Mouse (Mus musculus) neural tube, embryonic 13.5 days (tissue): ENCODE results near the gene Scaper. TPM values are rescaled to one million over a fixed set of nuclear protein-coding genes. Genes with fewer than 3 reads are reported as not detected.
A peak's percentile ranks its signal among the peaks of the same experiment; 100 is the strongest.

Experiments used
- ATAC-seq: fragments of 200-750 bp; cut with Nextera tagmentation; 2 replicates; pipeline ENCODE4 v1.8.0; 2017; ENCODE audit warnings: low read depth, mild to moderate bottlenecking, moderate TSS enrichment, moderate library complexity
- H3K27ac ChIP-seq: fragments of 300-500 bp; sonication (generic); replicated peaks from 2 replicates; pipeline ENCODE4 v1.5.1; 2015; ENCODE audit warnings: moderate library complexity, mild to moderate bottlenecking, inconsistent platforms
- H3K27me3 ChIP-seq: fragments of 300-500 bp; sonication (generic); 2 replicates; pipeline ENCODE4 v1.6.1; 2015; ENCODE audit warnings: mild to moderate bottlenecking, inconsistent platforms
- H3K36me3 ChIP-seq: fragments of 300-500 bp; sonication (generic); 2 replicates; pipeline ENCODE4 v1.6.1; 2015; ENCODE audit warnings: mild to moderate bottlenecking, inconsistent platforms
- H3K4me1 ChIP-seq: fragments of 300-500 bp; sonication (generic); replicated peaks from 2 replicates; pipeline ENCODE4 v1.6.1; 2015; ENCODE audit warnings: inconsistent platforms
- H3K4me2 ChIP-seq: fragments of 300-500 bp; sonication (generic); 2 replicates; pipeline ENCODE4 v1.6.1; 2015; ENCODE audit warnings: inconsistent platforms, mild to moderate bottlenecking, moderate library complexity
- H3K4me3 ChIP-seq: fragments of 300-500 bp; sonication (generic); 2 replicates; pipeline ENCODE4 v1.5.1; 2015; ENCODE audit warnings: mild to moderate bottlenecking, inconsistent platforms
- H3K9ac ChIP-seq: fragments of 300-500 bp; sonication (generic); 2 replicates; pipeline ENCODE4 v1.6.1; 2015; ENCODE audit warnings: moderate library complexity, mild to moderate bottlenecking, inconsistent platforms
- H3K9me3 ChIP-seq: fragments of 300-500 bp; sonication (generic); 2 replicates; pipeline ENCODE4 v1.6.1; 2016; ENCODE audit warnings: inconsistent platforms
- WGBS: fragments of 180-500 bp; shearing (Covaris S2); methylation state at CpG from one replicate; pipeline ENCODE4 v1.1.7; 2015; 5-methylcytosine and 5-hydroxymethylcytosine counted together
- polyA plus RNA-seq: library from polyadenylated mRNA; unstranded; fragments of >200 nt; fragmentation: Nextera tagmentation; extraction: Ambion mirVana; gene quantifications from 2 replicates; pipeline ENCODE4 v1.2.1, GENCODE M21; 2015

Scaper gene
- polyA plus RNA-seq, 1 experiment from 2014 or later: 33.0 TPM

GRCm38 (mm10) chr9:55586141-55586540 lies 351.8 kb downstream of the Scaper start:
- Histone ChIP-seq H3K4me2 (no peak overlapping the region), H3K27me3 (no peaks in the 10 kb centered on the region), H3K9ac (no peak overlapping the region), H3K27ac (no peak overlapping the region), H3K9me3 (no peaks in the 10 kb centered on the region), H3K36me3 (0 out of 2 replicates have a peak, but pooled peaks cover 4% of the 10 kb centered on the region), H3K4me1 (no peaks in the 10 kb centered on the region), H3K4me3 (no peak overlapping the region)
- no peak for ATAC-seq
- WGBS: 92% methylated on average over 6 of the region's 6 CpGs

GRCm38 (mm10) chr9:55581414-55581813 lies 356.5 kb downstream of the Scaper start:
- 30% methylated on average over 3 of the region's 3 CpGs for WGBS
- no peaks in the 10 kb centered on the region for H3K27me3 ChIP-seq
- H3K4me1 ChIP-seq: no peaks in the 10 kb centered on the region
- H3K27ac ChIP-seq: no peak overlapping the region
- H3K9me3 ChIP-seq: no peaks in the 10 kb centered on the region
- no peak for ATAC-seq
- H3K9ac ChIP-seq: no peak overlapping the region
- H3K4me2 ChIP-seq: no peak overlapping the region
- 0 out of 2 replicates have a peak, but pooled peaks cover 4% of the 10 kb centered on the region for H3K36me3 ChIP-seq
- no peak overlapping the region for H3K4me3 ChIP-seq

GRCm38 (mm10) chr9:55576571-55576970 lies 361.3 kb downstream of the Scaper start:
- H3K27ac ChIP-seq: no peak overlapping the region
- H3K36me3 ChIP-seq: no peaks in the 10 kb centered on the region
- H3K4me3 ChIP-seq: no peak overlapping the region
- no peak overlapping the region for H3K4me2 ChIP-seq
- WGBS: 75% methylated on average over 1 of the region's 1 CpGs
- no peaks in the 10 kb centered on the region for H3K4me1 ChIP-seq
- H3K27me3 ChIP-seq: no peaks in the 10 kb centered on the region
- ATAC-seq: no peak
- no peaks in the 10 kb centered on the region for H3K9me3 ChIP-seq
- no peak overlapping the region for H3K9ac ChIP-seq

- H3K9ac ChIP-seq: no peak overlapping the region
- H3K27ac ChIP-seq: no peak overlapping the region
- no peaks in the 10 kb centered on the region for H3K9me3 ChIP-seq
- no peak overlapping the region for H3K4me3 ChIP-seq
- WGBS: 100% methylated on average over 1 of the region's 1 CpGs
- H3K36me3 ChIP-seq: no peaks in the 10 kb centered on the region
- no peak for ATAC-seq
- no peak overlapping the region for H3K4me2 ChIP-seq
- no peaks in the 10 kb centered on the region for H3K4me1 ChIP-seq
- H3K27me3 ChIP-seq: no peaks in the 10 kb centered on the region
Observed at GRCm38 (mm10) chr9:55571071-55571470, 366.8 kb downstream of the Scaper start.

GRCm38 (mm10) chr9:55568466-55569159 lies 369.3 kb downstream of the Scaper start:
- H3K27ac ChIP-seq: no peak overlapping the region
- no peaks in the 10 kb centered on the region for H3K36me3 ChIP-seq
- no peak overlapping the region for H3K4me3 ChIP-seq
- H3K27me3 ChIP-seq: no peaks in the 10 kb centered on the region
- no peak for ATAC-seq
- WGBS: 76% methylated on average over 5 of the region's 5 CpGs
- no peaks in the 10 kb centered on the region for H3K4me1 ChIP-seq
- no peaks in the 10 kb centered on the region for H3K9me3 ChIP-seq
- H3K9ac ChIP-seq: no peak overlapping the region
- no peak overlapping the region for H3K4me2 ChIP-seq

- no peak overlapping the region for H3K27ac ChIP-seq
- H3K4me2 ChIP-seq: no peak overlapping the region
- no peaks in the 10 kb centered on the region for H3K27me3 ChIP-seq
- no peak overlapping the region for H3K9ac ChIP-seq
- no peaks in the 10 kb centered on the region for H3K9me3 ChIP-seq
- no peaks in the 10 kb centered on the region for H3K4me1 ChIP-seq
- no peak for ATAC-seq
- H3K36me3 ChIP-seq: no peaks in the 10 kb centered on the region
- no peak overlapping the region for H3K4me3 ChIP-seq
- 93% methylated on average over 1 of the region's 1 CpGs for WGBS
Observed at GRCm38 (mm10) chr9:55560960-55561359, 377.0 kb downstream of the Scaper start.

GRCm38 (mm10) chr9:55554986-55555385 lies 382.9 kb downstream of the Scaper start:
- Histone ChIP-seq H3K9ac (no peak overlapping the region), H3K4me3 (no peak overlapping the region), H3K9me3 (no peaks in the 10 kb centered on the region), H3K4me1 (no peaks in the 10 kb centered on the region), H3K4me2 (no peak overlapping the region), H3K36me3 (no peaks in the 10 kb centered on the region), H3K27ac (no peak overlapping the region), H3K27me3 (peaks cover 26% of the 10 kb centered on the region)
- 77% methylated on average over 1 of the region's 1 CpGs for WGBS
- no peak for ATAC-seq

- no peak overlapping the region for H3K9ac ChIP-seq
- peaks cover 21% of the 10 kb centered on the region for H3K4me1 ChIP-seq
- H3K4me2 ChIP-seq: peak overlapping the region; percentile 22
- peak; percentile 44; the same call in 1 of the 2 replicates for ATAC-seq
- no peak overlapping the region for H3K4me3 ChIP-seq
- no peak overlapping the region for H3K27ac ChIP-seq
- H3K9me3 ChIP-seq: no peaks in the 10 kb centered on the region
- 2% methylated on average over 16 of the region's 16 CpGs for WGBS
- peaks cover 82% of the 10 kb centered on the region for H3K27me3 ChIP-seq
- no peaks in the 10 kb centered on the region for H3K36me3 ChIP-seq
Observed at GRCm38 (mm10) chr9:55549302-55549890, 388.5 kb downstream of the Scaper start.

GRCm38 (mm10) chr9:55548871-55549270 lies 389.0 kb downstream of the Scaper start:
- WGBS: 3% methylated on average over 3 of the region's 3 CpGs
- H3K27me3 ChIP-seq: peaks cover 87% of the 10 kb centered on the region

GRCm38 (mm10) chr9:55546176-55547010 lies 391.5 kb downstream of the Scaper start:
- Histone ChIP-seq H3K9ac (peak overlapping the region; percentile 31; the same call in 1 of the 2 replicates), H3K4me1 (peaks cover 42% of the 10 kb centered on the region), H3K4me2 (peak overlapping the region; percentile 48), H3K9me3 (no peaks in the 10 kb centered on the region), H3K4me3 (peak overlapping the region; percentile 38), H3K27me3 (peaks cover 100% of the 10 kb centered on the region), H3K27ac (no peak overlapping the region), H3K36me3 (no peaks in the 10 kb centered on the region)
- under 1% methylated on average over 63 of the region's 63 CpGs for WGBS
- ATAC-seq: 0 out of 2 replicates have a peak, but pooled peaks have one; percentile 30

More at GRCm38 (mm10) chr9:55548871-55549270, 389.0 kb downstream of the Scaper start:
- Histone ChIP-seq H3K9ac (no peak overlapping the region), H3K4me3 (no peak overlapping the region), H3K36me3 (no peaks in the 10 kb centered on the region), H3K4me1 (peaks cover 26% of the 10 kb centered on the region), H3K4me2 (peak overlapping the region; percentile 22), H3K27ac (no peak overlapping the region), H3K9me3 (no peaks in the 10 kb centered on the region)
- no peak for ATAC-seq

- ATAC-seq: no peak
Observed at GRCm38 (mm10) chr9:55545556-55546175, 392.3 kb downstream of the Scaper start.

More at GRCm38 (mm10) chr9:55545556-55546175, 392.3 kb downstream of the Scaper start:
- peaks cover 49% of the 10 kb centered on the region for H3K4me1 ChIP-seq
- no peak overlapping the region for H3K27ac ChIP-seq
- H3K9me3 ChIP-seq: no peaks in the 10 kb centered on the region
- peak overlapping the region; percentile 38 for H3K4me3 ChIP-seq
- 3% methylated on average over 41 of the region's 41 CpGs for WGBS
- peaks cover 100% of the 10 kb centered on the region for H3K27me3 ChIP-seq
- peak overlapping the region; percentile 67 for H3K9ac ChIP-seq
- H3K4me2 ChIP-seq: peak overlapping the region; percentile 48
- no peaks in the 10 kb centered on the region for H3K36me3 ChIP-seq
